Mouse (Mus musculus) heart, embryonic 10.5 days (tissue): ENCODE measurements around the gene Mprip. TPM values are rescaled to one million over a fixed set of nuclear protein-coding genes. Genes with fewer than 3 reads are reported as not detected.

Experiments
- DNase-seq: peaks from one replicate; pipeline ENCODE4 v3.0.0-alpha.2; 2017; ENCODE audit warnings: low spot score
- H3K27ac ChIP-seq: fragments of 300-500 bp; sonication (generic); 2 replicates; pipeline ENCODE4 v1.5.1; 2016; ENCODE audit warnings: mild to moderate bottlenecking
- H3K27me3 ChIP-seq: fragments of 300-500 bp; sonication (generic); 2 replicates; pipeline ENCODE4 v1.6.1; 2016; ENCODE audit warnings: mild to moderate bottlenecking; ENCODE audit not compliant: poor library complexity, insufficient read depth, severe bottlenecking
- H3K36me3 ChIP-seq: fragments of 300-500 bp; sonication (generic); 2 replicates; pipeline ENCODE4 v1.6.1; 2016; ENCODE audit warnings: mild to moderate bottlenecking, moderate library complexity
- H3K4me1 ChIP-seq: fragments of 300-500 bp; sonication (generic); 2 replicates; pipeline ENCODE4 v1.6.1; 2016; ENCODE audit warnings: mild to moderate bottlenecking
- H3K4me3 ChIP-seq: fragments of 300-500 bp; sonication (generic); 2 replicates; pipeline ENCODE4 v1.5.1; 2016; ENCODE audit warnings: mild to moderate bottlenecking, moderate library complexity
- H3K9me3 ChIP-seq: fragments of 300-500 bp; sonication (generic); 2 replicates; pipeline ENCODE4 v1.6.1; 2016; ENCODE audit warnings: mild to moderate bottlenecking, moderate library complexity
- WGBS: fragments of 180-500 bp; shearing (Covaris S2); methylation state at CpG from one replicate; pipeline ENCODE4 v1.1.7; 2016; 5-methylcytosine and 5-hydroxymethylcytosine counted together
- polyA plus RNA-seq: library from polyadenylated mRNA; unstranded; fragments of >200 nt; fragmentation: Nextera tagmentation; extraction: Ambion mirVana; gene quantifications from 2 replicates; pipeline ENCODE4 v1.2.1, GENCODE M21; 2016

The Mprip gene
- polyA plus RNA-seq, 1 experiment from 2014 or later = 36.6 TPM

DNA sequence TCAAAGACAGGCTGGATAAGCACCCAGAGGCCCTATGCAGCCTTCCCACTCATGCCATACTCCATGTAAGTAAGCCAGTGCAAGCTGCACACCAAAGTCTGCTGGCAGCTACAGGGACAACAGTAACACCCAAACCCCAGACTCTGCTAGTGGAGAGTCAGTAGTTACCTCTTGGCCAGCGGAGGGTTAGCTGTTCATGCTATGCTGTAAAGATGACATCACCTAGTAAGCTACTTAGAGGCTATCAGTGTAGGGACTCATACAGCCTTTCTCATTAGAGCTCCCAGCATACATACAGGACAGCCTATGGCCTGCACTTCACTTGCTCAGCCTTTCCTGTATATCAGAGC, 117.7 kb downstream of the Mprip start:
- no peak for DNase-seq
- H3K27me3 ChIP-seq = no peaks in the 10 kb centered on the region
- WGBS = 73% methylated on average over 1 of the region's 1 CpGs
- no peaks in the 10 kb centered on the region for H3K9me3 ChIP-seq
- no peak overlapping the region for H3K4me3 ChIP-seq
- peaks cover 18% of the 10 kb centered on the region for H3K4me1 ChIP-seq
- peaks cover 47% of the 10 kb centered on the region for H3K36me3 ChIP-seq
- no peak overlapping the region for H3K27ac ChIP-seq

DNA sequence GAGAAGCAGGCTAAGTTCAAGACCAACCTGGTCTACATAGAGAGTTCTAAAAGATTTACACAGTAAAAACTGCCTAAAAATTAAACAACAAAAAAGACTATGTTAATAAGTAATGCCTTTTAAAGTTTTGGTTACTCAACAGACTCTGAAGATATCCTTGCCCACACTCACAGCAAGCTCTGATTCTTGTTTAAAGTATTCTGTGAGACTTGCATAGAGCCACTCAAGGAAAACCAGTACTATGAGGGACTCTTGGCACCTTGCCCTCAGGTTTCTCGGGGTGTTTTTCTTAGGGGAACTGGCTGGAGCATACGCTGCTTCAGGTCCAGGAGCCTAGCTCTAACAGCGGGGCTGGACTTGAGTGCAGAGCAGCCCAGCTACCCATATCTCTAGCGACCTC, 118.3 kb downstream of the Mprip start:
- peaks cover 41% of the 10 kb centered on the region for H3K36me3 ChIP-seq
- H3K4me3 ChIP-seq = no peak overlapping the region
- 80% methylated on average over 4 of the region's 4 CpGs for WGBS
- no peaks in the 10 kb centered on the region for H3K27me3 ChIP-seq
- peaks cover 19% of the 10 kb centered on the region for H3K4me1 ChIP-seq
- no peak overlapping the region for H3K27ac ChIP-seq
- DNase-seq = no peak
- no peaks in the 10 kb centered on the region for H3K9me3 ChIP-seq

- Histone ChIP-seq H3K27ac (no peak overlapping the region), H3K4me1 (peaks cover 24% of the 10 kb centered on the region), H3K27me3 (peaks cover 4% of the 10 kb centered on the region; the same call in 1 of the 2 replicates), H3K9me3 (no peaks in the 10 kb centered on the region), H3K36me3 (peaks cover 38% of the 10 kb centered on the region), H3K4me3 (no peak overlapping the region)
- no peak for DNase-seq
- WGBS = 79% methylated on average over 4 of the region's 4 CpGs
Measured at GRCm38 (mm10) chr11:59780241-59780640, 119.1 kb downstream of the Mprip start.

DNA sequence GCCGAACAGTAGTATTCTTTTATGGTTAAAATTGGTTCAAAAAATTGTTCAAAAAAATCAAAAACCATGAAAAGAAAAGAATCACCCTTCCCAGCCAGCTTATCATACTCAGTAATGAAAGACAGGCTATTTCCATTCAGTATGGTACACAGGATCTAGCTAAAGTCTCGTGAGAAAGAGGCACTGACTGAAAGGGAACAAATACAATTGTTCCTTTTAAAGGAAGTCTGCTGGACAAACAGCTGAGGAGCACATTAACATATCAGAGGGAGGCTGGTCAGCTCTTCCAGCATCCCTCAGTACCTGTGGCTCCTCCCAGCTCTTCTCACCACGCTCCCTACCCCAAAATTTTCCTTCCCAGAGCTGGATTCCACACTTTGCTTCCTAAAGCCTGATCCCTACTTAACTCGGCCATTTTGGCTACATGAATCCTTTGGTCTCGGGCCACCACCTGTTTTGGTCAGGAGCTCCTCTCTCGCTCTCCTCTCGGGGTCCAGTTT, 121.0 kb downstream of the Mprip start:
- 78% methylated on average over 7 of the region's 7 CpGs for WGBS
- H3K4me3 ChIP-seq = no peak overlapping the region
- peaks cover 21% of the 10 kb centered on the region for H3K27me3 ChIP-seq
- no peak overlapping the region for H3K27ac ChIP-seq
- DNase-seq = no peak
- peaks cover 19% of the 10 kb centered on the region for H3K36me3 ChIP-seq
- H3K9me3 ChIP-seq = no peaks in the 10 kb centered on the region
- peaks cover 35% of the 10 kb centered on the region for H3K4me1 ChIP-seq

GRCm38 (mm10) chr11:59783591-59783990, 122.5 kb downstream of the Mprip start:
- Histone ChIP-seq H3K27me3 (peaks cover 27% of the 10 kb centered on the region), H3K27ac (no peak overlapping the region), H3K4me1 (peaks cover 40% of the 10 kb centered on the region), H3K36me3 (peaks cover 5% of the 10 kb centered on the region), H3K9me3 (no peaks in the 10 kb centered on the region), H3K4me3 (no peak overlapping the region)
- no peak for DNase-seq
- 86% methylated on average over 6 of the region's 6 CpGs for WGBS

- Histone ChIP-seq H3K36me3 (peaks cover 7% of the 10 kb centered on the region), H3K27ac (peak overlapping the region; percentile 84), H3K9me3 (no peaks in the 10 kb centered on the region), H3K4me3 (peak overlapping the region; percentile 69), H3K4me1 (peaks cover 30% of the 10 kb centered on the region), H3K27me3 (peaks cover 32% of the 10 kb centered on the region)
- WGBS = 48% methylated on average over 15 of the region's 15 CpGs
- DNase-seq = no peak
Measured at GRCm38 (mm10) chr11:59786444-59787198, 125.5 kb downstream of the Mprip start.

GRCm38 (mm10) chr11:59787199-59787781, 126.2 kb downstream of the Mprip start, which contains the start of gene Pld6:
Gene Pld6, minus strand, starts transcription at chr11:59787645.
- under 1% methylated on average over 51 of the region's 51 CpGs for WGBS
- Histone ChIP-seq H3K27me3 (peaks cover 32% of the 10 kb centered on the region), H3K4me3 (peak within 1 kb of the TSS; percentile 69), H3K4me1 (peaks cover 30% of the 10 kb centered on the region), H3K27ac (peak within 1 kb of the TSS; percentile 84), H3K9me3 (no peaks in the 10 kb centered on the region), H3K36me3 (peaks cover 13% of the 10 kb centered on the region)
- DNase-seq = peak; percentile 89

DNA sequence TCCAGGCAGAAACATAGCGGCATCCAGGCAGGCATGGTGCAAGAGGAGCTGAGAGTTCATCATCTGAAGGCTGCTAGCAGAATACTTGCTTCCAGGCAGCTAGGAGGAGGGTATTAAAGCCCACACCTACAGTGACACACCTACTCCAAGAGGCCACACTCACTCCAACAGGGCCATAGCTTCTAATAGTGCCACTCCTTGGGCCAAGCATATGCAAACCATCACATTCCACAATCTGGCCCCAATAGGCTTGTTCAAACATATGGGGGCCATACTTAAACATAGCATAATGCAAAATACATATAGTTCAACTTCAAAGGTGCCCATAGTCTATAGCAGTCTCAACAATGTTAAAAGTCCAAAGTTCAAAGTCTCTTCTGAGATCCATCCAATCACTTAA, 128.2 kb downstream of the Mprip start:
- H3K4me1 ChIP-seq = peaks cover 23% of the 10 kb centered on the region
- no peaks in the 10 kb centered on the region for H3K9me3 ChIP-seq

DNA sequence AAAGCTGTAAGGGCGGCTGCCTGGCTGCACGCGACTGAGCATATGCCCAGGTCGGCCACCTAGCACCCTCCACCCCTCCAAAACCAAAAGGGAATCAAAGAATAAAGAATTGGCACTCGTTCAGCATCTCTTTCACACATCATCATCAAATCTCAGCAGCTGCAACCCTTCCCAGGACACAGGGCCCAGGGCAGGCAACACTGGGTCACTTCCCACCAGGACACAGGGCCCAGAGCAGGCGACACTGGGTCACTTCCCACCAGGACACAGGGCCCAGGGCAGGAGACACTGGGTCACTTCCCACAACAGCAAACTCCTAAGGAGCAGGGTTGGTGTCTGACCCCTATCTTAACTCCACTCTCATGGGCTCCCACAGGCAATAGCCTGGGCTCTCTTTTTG, 132.3 kb downstream of the Mprip start:
- no peak overlapping the region for H3K27ac ChIP-seq
- H3K27me3 ChIP-seq = 0 out of 2 replicates have a peak, but pooled peaks cover 7% of the 10 kb centered on the region
- no peak overlapping the region for H3K4me3 ChIP-seq
- 90% methylated on average over 6 of the region's 6 CpGs for WGBS
- no peaks in the 10 kb centered on the region for H3K4me1 ChIP-seq
- no peaks in the 10 kb centered on the region for H3K9me3 ChIP-seq
- H3K36me3 ChIP-seq = peaks cover 72% of the 10 kb centered on the region
- DNase-seq = no peak

More for the DNA sequence above, 128.2 kb downstream of the Mprip start:
- Histone ChIP-seq H3K4me3 (no peak overlapping the region), H3K27ac (no peak overlapping the region), H3K27me3 (peaks cover 32% of the 10 kb centered on the region), H3K36me3 (peaks cover 32% of the 10 kb centered on the region)
- WGBS = 84% methylated on average over 1 of the region's 1 CpGs
- no peak for DNase-seq

DNA sequence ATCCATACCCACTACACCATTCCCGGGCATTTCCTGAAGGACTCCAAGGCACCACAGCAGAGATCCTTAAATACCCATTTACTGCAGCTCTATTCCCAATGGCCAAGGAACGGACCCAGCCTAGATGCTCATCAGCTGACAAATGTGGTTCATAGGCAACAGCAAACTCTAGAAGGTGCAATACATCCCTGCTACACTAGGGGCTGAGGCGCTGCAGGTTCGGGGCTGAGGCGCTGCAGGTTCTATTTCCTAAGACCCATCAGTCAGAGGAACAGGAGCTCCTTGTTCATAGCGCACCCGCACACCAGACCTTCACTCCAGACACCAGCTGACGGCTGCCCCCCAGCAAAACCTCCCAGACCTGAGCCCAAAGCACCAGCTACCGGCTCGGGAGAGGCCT, 139.3 kb downstream of the Mprip start:
- peaks cover 99% of the 10 kb centered on the region for H3K36me3 ChIP-seq
- no peak overlapping the region for H3K4me3 ChIP-seq
- no peaks in the 10 kb centered on the region for H3K4me1 ChIP-seq
- no peak overlapping the region for H3K27ac ChIP-seq
- H3K27me3 ChIP-seq = no peaks in the 10 kb centered on the region
- WGBS = 92% methylated on average over 10 of the region's 10 CpGs
- H3K9me3 ChIP-seq = no peaks in the 10 kb centered on the region
- DNase-seq = no peak

DNA sequence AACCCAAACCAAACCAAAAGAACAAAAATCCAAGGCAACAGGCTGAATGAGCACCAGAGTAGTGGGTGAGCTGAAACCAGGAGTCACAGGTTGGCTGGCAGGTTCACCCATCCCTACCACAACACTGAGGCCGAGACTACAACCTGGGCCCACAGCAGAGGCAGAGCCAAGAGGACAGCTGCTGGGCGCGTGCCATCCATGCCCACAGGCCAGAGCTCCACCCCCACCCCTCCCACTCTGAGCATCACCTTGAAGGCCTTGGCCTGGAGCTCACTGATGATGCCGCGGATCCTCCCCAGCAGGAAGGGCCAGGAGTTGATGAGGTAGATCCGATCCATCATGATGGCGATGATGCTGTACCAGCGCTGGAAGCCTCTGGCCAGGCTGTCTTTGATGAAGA, 140.8 kb downstream of the Mprip start:
- WGBS = 94% methylated on average over 8 of the region's 8 CpGs
- Histone ChIP-seq H3K27ac (no peak overlapping the region), H3K4me1 (no peaks in the 10 kb centered on the region), H3K9me3 (no peaks in the 10 kb centered on the region), H3K27me3 (no peaks in the 10 kb centered on the region), H3K4me3 (no peak overlapping the region), H3K36me3 (peaks cover 100% of the 10 kb centered on the region)
- DNase-seq = no peak

- H3K27me3 ChIP-seq = no peaks in the 10 kb centered on the region
- peaks cover 93% of the 10 kb centered on the region for H3K36me3 ChIP-seq
- 89% methylated on average over 14 of the region's 14 CpGs for WGBS
- no peak for DNase-seq
- no peaks in the 10 kb centered on the region for H3K9me3 ChIP-seq
- H3K4me3 ChIP-seq = no peak overlapping the region
- H3K4me1 ChIP-seq = peaks cover 4% of the 10 kb centered on the region
- no peak overlapping the region for H3K27ac ChIP-seq
Measured at GRCm38 (mm10) chr11:59803516-59803915, 142.4 kb downstream of the Mprip start.

DNA sequence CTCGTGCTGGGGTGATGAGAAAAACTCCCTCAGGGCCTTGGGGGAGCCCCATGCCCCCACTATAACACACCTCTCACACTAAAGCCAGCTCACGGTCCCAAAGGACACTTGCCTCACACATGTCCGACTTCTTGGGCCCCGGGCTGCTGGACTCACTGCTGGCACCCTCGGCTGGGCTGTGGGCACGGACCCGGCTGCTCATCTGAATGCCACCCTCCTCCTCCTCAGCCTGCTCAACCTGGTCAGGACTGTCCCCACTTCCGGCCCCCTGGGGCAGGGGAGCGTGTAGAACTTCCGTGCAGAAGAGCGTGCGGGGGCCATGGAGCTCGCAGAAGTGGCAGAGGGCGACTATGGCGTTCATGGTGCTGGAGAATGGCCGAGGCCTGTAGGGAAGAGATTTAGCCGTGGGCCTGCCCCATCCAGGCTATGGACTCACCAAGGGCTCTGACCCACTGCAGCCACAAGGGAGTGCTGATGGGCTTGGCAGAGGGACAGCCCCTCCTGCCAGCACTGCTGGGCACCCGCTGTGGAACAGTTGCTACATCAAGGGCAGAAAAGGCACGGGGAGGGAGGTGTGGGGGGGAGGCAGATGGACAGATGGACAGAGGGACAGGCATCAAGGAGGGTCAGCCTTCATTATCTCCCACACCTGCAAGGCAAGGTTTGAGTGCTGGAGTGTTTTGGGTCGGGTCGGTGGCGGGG, 143.5 kb downstream of the Mprip start:
- Histone ChIP-seq H3K27me3 (no peaks in the 10 kb centered on the region), H3K9me3 (no peaks in the 10 kb centered on the region), H3K27ac (no peak overlapping the region), H3K4me3 (no peak overlapping the region), H3K4me1 (peaks cover 12% of the 10 kb centered on the region), H3K36me3 (peaks cover 82% of the 10 kb centered on the region)
- DNase-seq = no peak
- WGBS = 90% methylated on average over 22 of the region's 22 CpGs
